Mouse (Mus musculus): ENCODE results near the gene Rnf181.

GRCm38 (mm10) chr6:72370091-72370490, 3.3 kb upstream of the Rnf181 start:
- TF ChIP-seq POLR2A (IDR thresholded peaks at IDR 0.05; ENCODE audit: borderline replicate concordance, insufficient read depth, low read length) (no peak), CTCF (IDR thresholded peaks at IDR 0.05; ENCODE audit: borderline replicate concordance, insufficient read depth, low read depth, low read length) (no peak)

Data from cerebellum, adult 2 months (tissue).